Mouse (Mus musculus) limb, embryonic 13.5 days (tissue): ENCODE data around the gene Nlrc4. TPM values are rescaled to one million over a fixed set of nuclear protein-coding genes. Genes with fewer than 3 reads are reported as not detected.

Source experiments
- ATAC-seq: fragments of 200-750 bp; cut with Nextera tagmentation; 2 replicates; pipeline ENCODE4 v1.8.0; 2017; ENCODE audit warnings: low read depth, moderate number of reproducible peaks, moderate TSS enrichment; ENCODE audit not compliant: low FRiP score
- H3K27ac ChIP-seq: fragments of 300-500 bp; sonication (generic); 2 replicates; pipeline ENCODE4 v1.5.1; 2015; ENCODE audit warnings: inconsistent platforms, mild to moderate bottlenecking, moderate library complexity
- H3K27me3 ChIP-seq: fragments of 300-500 bp; sonication (generic); 2 replicates; pipeline ENCODE4 v1.6.1; 2015; ENCODE audit warnings: mild to moderate bottlenecking, inconsistent platforms
- H3K36me3 ChIP-seq: fragments of 300-500 bp; sonication (generic); 2 replicates; pipeline ENCODE4 v1.6.1; 2015; ENCODE audit warnings: inconsistent platforms, mild to moderate bottlenecking, moderate library complexity
- H3K4me1 ChIP-seq: fragments of 300-500 bp; sonication (generic); 2 replicates; pipeline ENCODE4 v1.6.1; 2015; ENCODE audit warnings: inconsistent platforms
- H3K4me2 ChIP-seq: fragments of 300-500 bp; sonication (generic); replicated peaks from 2 replicates; pipeline ENCODE4 v1.6.1; 2015; ENCODE audit warnings: inconsistent platforms, mild to moderate bottlenecking, moderate library complexity
- H3K4me3 ChIP-seq: fragments of 300-500 bp; sonication (generic); 2 replicates; pipeline ENCODE4 v1.5.1; 2015; ENCODE audit warnings: moderate library complexity, mild to moderate bottlenecking, inconsistent platforms
- H3K9ac ChIP-seq: fragments of 300-500 bp; sonication (generic); 2 replicates; pipeline ENCODE4 v1.6.1; 2015; ENCODE audit warnings: mild to moderate bottlenecking, inconsistent platforms
- H3K9me3 ChIP-seq: fragments of 300-500 bp; sonication (generic); 2 replicates; pipeline ENCODE4 v1.6.1; 2016; ENCODE audit warnings: inconsistent platforms
- WGBS: fragments of 180-500 bp; shearing (Covaris S2); methylation state at CpG from one replicate; pipeline ENCODE4 v1.1.7; 2015; 5-methylcytosine and 5-hydroxymethylcytosine counted together
- polyA plus RNA-seq: library from polyadenylated mRNA; unstranded; fragments of >200 nt; fragmentation: Nextera tagmentation; extraction: Ambion mirVana; gene quantifications from 2 replicates; pipeline ENCODE4 v1.2.1, GENCODE M21; 2015

Nlrc4 gene
- polyA plus RNA-seq, 1 experiment from 2014 or later: 0.34 TPM

DNA sequence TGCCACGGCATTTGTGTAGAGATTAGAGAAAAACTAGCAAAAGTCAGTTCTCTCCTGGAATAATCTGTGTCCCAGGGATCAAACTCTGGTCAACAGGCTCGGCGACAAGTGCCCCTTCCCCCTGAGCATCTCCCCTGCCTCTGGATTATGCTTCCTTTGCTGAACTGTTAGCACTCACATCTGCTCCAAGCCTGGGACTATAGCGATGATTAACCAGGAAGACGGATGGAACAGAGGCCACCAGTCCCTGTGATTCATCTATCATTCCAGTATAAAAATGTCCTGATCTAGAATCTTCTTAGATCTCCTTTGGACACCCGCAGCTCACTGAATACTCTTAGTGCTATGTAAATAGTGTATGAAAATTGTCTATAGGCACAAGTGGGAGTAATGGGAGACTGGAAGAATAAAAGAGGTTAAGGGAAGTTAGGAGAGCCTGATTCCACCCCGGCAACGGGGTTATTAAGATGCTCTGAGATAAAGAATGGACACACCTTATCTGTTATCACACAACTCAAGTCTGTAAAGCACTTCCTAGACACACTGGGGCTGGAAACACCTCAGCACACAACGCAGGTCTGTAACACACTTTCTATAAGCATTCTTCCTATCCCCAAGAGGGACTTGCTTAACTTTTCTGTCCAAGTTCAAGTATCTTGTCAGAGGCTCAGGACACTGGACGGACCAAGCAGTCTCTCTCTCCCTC is 817 bp downstream of the Nlrc4 start:
- H3K36me3 ChIP-seq: no peaks in the 10 kb centered on the region
- no peaks in the 10 kb centered on the region for H3K27me3 ChIP-seq
- no peak overlapping the region for H3K4me2 ChIP-seq
- no peak overlapping the region for H3K27ac ChIP-seq
- no peaks in the 10 kb centered on the region for H3K4me1 ChIP-seq
- no peak overlapping the region for H3K4me3 ChIP-seq
- H3K9me3 ChIP-seq: no peaks in the 10 kb centered on the region; the same call in 1 of the 2 replicates
- no peak for ATAC-seq
- no peak overlapping the region for H3K9ac ChIP-seq
- 75% methylated on average over 10 of the region's 10 CpGs for WGBS

DNA sequence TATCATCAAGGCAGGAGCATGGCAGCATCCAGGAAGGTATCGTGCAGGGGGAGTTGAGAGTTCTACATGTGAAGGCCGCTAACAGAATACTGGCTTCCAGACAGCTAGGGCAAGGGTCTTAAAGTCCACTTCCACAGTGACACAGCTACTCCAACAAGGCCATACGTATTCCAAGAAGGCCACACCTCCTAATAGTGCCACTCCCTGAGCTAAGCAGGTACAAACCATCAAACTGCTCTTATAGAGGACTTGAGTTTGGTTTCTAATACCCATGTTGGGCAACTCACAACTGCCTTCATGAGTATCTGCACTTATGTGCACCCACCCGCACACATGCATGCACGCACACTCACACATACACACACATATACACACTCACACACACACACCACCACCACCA is 2.1 kb downstream of the Nlrc4 start:
- Histone ChIP-seq H3K4me1 (no peaks in the 10 kb centered on the region), H3K27me3 (no peaks in the 10 kb centered on the region), H3K9me3 (no peaks in the 10 kb centered on the region; the same call in 1 of the 2 replicates), H3K4me3 (no peak overlapping the region), H3K27ac (no peak overlapping the region), H3K36me3 (no peaks in the 10 kb centered on the region), H3K4me2 (no peak overlapping the region), H3K9ac (no peak overlapping the region)
- no peak for ATAC-seq
- WGBS: 92% methylated on average over 5 of the region's 5 CpGs

DNA sequence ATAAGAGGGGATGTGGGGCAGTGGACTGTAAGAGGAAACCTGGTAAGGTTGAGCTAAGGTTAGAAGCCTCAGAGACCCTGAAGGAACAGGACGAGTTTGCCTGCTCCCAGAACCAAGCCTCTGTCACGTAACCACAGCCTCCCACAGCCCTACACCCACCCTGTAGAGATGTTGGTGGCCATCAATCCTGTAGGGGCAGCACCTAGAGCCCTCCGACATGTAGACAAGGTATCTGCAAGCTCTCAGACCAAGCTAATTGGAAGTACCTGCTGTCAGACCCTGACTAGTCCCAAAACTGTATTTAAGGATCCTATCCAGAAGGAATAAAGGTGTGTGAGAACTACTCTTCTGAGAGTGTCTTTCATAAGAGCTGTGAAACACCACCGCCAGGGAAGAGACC is 3.5 kb downstream of the Nlrc4 start:
- no peaks in the 10 kb centered on the region; the same call in 1 of the 2 replicates for H3K9me3 ChIP-seq
- no peak overlapping the region for H3K4me2 ChIP-seq
- no peaks in the 10 kb centered on the region for H3K27me3 ChIP-seq
- H3K27ac ChIP-seq: no peak overlapping the region
- H3K9ac ChIP-seq: no peak overlapping the region
- 87% methylated on average over 4 of the region's 4 CpGs for WGBS
- no peaks in the 10 kb centered on the region for H3K4me1 ChIP-seq
- ATAC-seq: no peak
- no peak overlapping the region for H3K4me3 ChIP-seq
- no peaks in the 10 kb centered on the region for H3K36me3 ChIP-seq

- no peaks in the 10 kb centered on the region for H3K27me3 ChIP-seq
- no peaks in the 10 kb centered on the region for H3K36me3 ChIP-seq
- 90% methylated on average over 1 of the region's 1 CpGs for WGBS
- H3K9ac ChIP-seq: no peak overlapping the region
- H3K27ac ChIP-seq: no peak overlapping the region
- H3K4me3 ChIP-seq: no peak overlapping the region
- no peak overlapping the region for H3K4me2 ChIP-seq
- no peaks in the 10 kb centered on the region; the same call in 1 of the 2 replicates for H3K9me3 ChIP-seq
- no peaks in the 10 kb centered on the region for H3K4me1 ChIP-seq
- ATAC-seq: no peak
Observed at GRCm38 (mm10) chr17:74454660-74455059, 4.3 kb downstream of the Nlrc4 start.

DNA sequence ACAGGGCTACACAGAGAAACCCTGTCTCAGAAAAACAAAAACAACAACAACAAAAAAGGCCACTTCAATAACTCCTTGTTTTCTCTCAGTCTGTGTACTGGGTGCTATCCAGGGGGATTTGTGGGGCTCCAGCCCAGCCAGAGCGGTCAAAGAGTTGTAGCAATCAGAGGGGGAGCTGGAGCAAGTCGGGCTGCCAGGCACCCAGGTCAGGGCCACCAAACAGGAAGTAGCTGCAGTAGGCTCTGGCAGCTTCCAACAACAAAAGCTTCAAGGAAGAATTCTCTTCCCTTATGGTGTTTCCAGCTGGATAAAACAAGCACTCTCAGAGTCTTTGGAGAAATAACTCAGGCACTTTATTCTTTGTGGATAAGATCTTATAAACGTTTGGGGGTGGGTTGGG is 5.0 kb downstream of the Nlrc4 start:
- H3K36me3 ChIP-seq: no peaks in the 10 kb centered on the region
- no peak overlapping the region for H3K9ac ChIP-seq
- ATAC-seq: no peak
- H3K4me1 ChIP-seq: no peaks in the 10 kb centered on the region
- H3K27ac ChIP-seq: no peak overlapping the region
- no peak overlapping the region for H3K4me3 ChIP-seq
- no peak overlapping the region for H3K4me2 ChIP-seq
- WGBS: 82% methylated on average over 3 of the region's 3 CpGs
- H3K27me3 ChIP-seq: no peaks in the 10 kb centered on the region
- H3K9me3 ChIP-seq: no peaks in the 10 kb centered on the region; the same call in 1 of the 2 replicates

- no peak for ATAC-seq
- H3K4me1 ChIP-seq: no peaks in the 10 kb centered on the region
Observed at GRCm38 (mm10) chr17:74449776-74450175, 9.2 kb downstream of the Nlrc4 start.

GRCm38 (mm10) chr17:74440486-74440885 is 18.5 kb downstream of the Nlrc4 start:
- H3K9me3 ChIP-seq: no peaks in the 10 kb centered on the region
- no peaks in the 10 kb centered on the region for H3K36me3 ChIP-seq
- no peaks in the 10 kb centered on the region for H3K4me1 ChIP-seq
- H3K4me2 ChIP-seq: no peak overlapping the region
- H3K27ac ChIP-seq: no peak overlapping the region
- H3K27me3 ChIP-seq: no peaks in the 10 kb centered on the region
- no peak overlapping the region for H3K4me3 ChIP-seq
- H3K9ac ChIP-seq: no peak overlapping the region
- 74% methylated on average over 5 of the region's 5 CpGs for WGBS
- no peak for ATAC-seq

More at GRCm38 (mm10) chr17:74449776-74450175, 9.2 kb downstream of the Nlrc4 start:
- no peaks in the 10 kb centered on the region for H3K36me3 ChIP-seq
- H3K4me2 ChIP-seq: no peak overlapping the region
- WGBS: 86% methylated on average over 10 of the region's 10 CpGs
- H3K4me3 ChIP-seq: no peak overlapping the region
- H3K9ac ChIP-seq: no peak overlapping the region
- no peaks in the 10 kb centered on the region; the same call in 1 of the 2 replicates for H3K9me3 ChIP-seq
- H3K27me3 ChIP-seq: no peaks in the 10 kb centered on the region
- no peak overlapping the region for H3K27ac ChIP-seq

GRCm38 (mm10) chr17:74437762-74438161 is 21.2 kb downstream of the Nlrc4 start:
- 70% methylated on average over 9 of the region's 9 CpGs for WGBS
- no peaks in the 10 kb centered on the region for H3K9me3 ChIP-seq
- no peaks in the 10 kb centered on the region for H3K4me1 ChIP-seq
- no peak overlapping the region for H3K4me3 ChIP-seq
- no peaks in the 10 kb centered on the region for H3K36me3 ChIP-seq
- H3K27me3 ChIP-seq: no peaks in the 10 kb centered on the region
- ATAC-seq: no peak
- no peak overlapping the region for H3K4me2 ChIP-seq
- H3K9ac ChIP-seq: no peak overlapping the region
- H3K27ac ChIP-seq: no peak overlapping the region

GRCm38 (mm10) chr17:74432631-74433030 is 26.3 kb downstream of the Nlrc4 start:
- no peaks in the 10 kb centered on the region for H3K9me3 ChIP-seq
- no peak overlapping the region for H3K9ac ChIP-seq
- no peak overlapping the region for H3K4me2 ChIP-seq
- WGBS: 87% methylated on average over 5 of the region's 5 CpGs
- H3K27me3 ChIP-seq: no peaks in the 10 kb centered on the region
- no peaks in the 10 kb centered on the region for H3K4me1 ChIP-seq
- peaks cover 16% of the 10 kb centered on the region for H3K36me3 ChIP-seq
- no peak for ATAC-seq
- H3K4me3 ChIP-seq: no peak overlapping the region
- H3K27ac ChIP-seq: no peak overlapping the region

DNA sequence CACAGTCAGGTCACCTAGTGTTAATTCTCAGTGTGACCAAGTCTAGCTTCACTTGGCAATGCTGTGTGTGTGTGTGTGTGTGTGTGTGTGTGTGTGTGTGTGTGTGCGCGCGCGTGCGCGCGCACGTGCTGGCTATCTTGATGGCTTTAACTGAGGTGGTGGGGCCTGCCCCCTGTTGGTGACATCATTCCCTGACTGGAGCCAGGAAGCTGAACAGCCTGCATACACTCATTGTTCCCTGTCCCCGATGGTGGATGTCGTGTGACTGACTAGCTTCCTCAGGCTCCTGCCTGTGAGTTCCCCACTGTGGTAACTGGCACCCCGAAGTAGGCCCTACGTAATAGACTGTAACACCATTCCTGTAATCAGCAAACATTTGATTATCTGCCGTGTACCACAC is 27.5 kb downstream of the Nlrc4 start:
- WGBS: 73% methylated on average over 9 of the region's 13 CpGs
- no peak for ATAC-seq

DNA sequence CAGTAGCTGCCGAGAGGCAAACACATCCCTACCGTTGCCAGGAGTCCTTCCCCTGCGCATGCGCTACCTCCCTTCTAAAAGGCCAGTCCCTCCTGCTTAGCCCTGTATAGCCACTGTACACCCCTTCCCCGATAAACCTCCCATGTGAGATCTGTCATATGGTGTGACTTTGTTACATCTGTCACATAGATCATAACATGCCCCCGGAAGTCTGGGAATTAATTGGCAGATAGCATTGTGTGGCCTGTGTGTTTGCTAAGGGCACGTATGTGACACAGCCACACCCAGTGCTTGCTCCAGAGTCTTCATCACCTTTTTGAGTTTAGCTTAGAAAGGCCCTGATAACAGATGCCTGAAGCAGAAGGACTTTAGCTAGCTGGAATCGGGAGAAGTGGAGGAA is 28.9 kb downstream of the Nlrc4 start:
- Histone ChIP-seq H3K4me2 (no peak overlapping the region), H3K27ac (no peak overlapping the region), H3K27me3 (no peaks in the 10 kb centered on the region), H3K9ac (no peak overlapping the region), H3K36me3 (peaks cover 35% of the 10 kb centered on the region), H3K4me3 (no peak overlapping the region), H3K9me3 (no peaks in the 10 kb centered on the region), H3K4me1 (no peaks in the 10 kb centered on the region)
- 89% methylated on average over 8 of the region's 8 CpGs for WGBS
- ATAC-seq: no peak

More for the DNA sequence above, 27.5 kb downstream of the Nlrc4 start:
- Histone ChIP-seq H3K4me3 (no peak overlapping the region), H3K27me3 (no peaks in the 10 kb centered on the region), H3K4me2 (no peak overlapping the region), H3K36me3 (peaks cover 26% of the 10 kb centered on the region), H3K4me1 (no peaks in the 10 kb centered on the region), H3K9me3 (no peaks in the 10 kb centered on the region), H3K27ac (no peak overlapping the region), H3K9ac (no peak overlapping the region)

GRCm38 (mm10) chr17:74424401-74425005 is 34.4 kb downstream of the Nlrc4 start:
- Histone ChIP-seq H3K36me3 (peaks cover 76% of the 10 kb centered on the region), H3K4me2 (no peak overlapping the region), H3K4me3 (no peak overlapping the region), H3K27ac (no peak overlapping the region), H3K4me1 (no peaks in the 10 kb centered on the region), H3K27me3 (no peaks in the 10 kb centered on the region), H3K9me3 (no peaks in the 10 kb centered on the region), H3K9ac (no peak overlapping the region)
- no peak for ATAC-seq
- WGBS: 92% methylated on average over 12 of the region's 12 CpGs

DNA sequence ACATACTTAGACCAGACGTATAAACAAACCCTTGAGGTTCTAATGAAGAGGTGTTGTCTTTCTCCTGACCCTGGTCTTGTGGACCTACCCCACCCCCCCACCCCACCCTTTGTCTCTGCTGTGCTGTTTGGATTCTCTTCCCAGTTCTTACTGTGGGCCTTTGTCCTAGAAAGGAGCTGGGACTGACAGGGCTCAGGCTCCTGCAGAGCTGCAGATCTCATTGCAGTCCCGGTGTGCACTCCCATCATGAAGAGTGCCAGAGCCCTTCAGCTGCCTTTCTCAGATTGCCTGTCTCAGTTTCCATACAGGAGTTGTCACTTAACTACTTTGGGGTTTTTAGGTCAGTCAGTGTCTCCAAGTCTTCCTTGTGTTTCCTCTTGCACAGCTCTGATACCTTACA is 38.3 kb downstream of the Nlrc4 start:
- H3K4me1 ChIP-seq: no peaks in the 10 kb centered on the region
- no peak overlapping the region for H3K9ac ChIP-seq
- H3K27ac ChIP-seq: no peak overlapping the region
- peaks cover 73% of the 10 kb centered on the region for H3K36me3 ChIP-seq
- no peaks in the 10 kb centered on the region for H3K27me3 ChIP-seq
- no peaks in the 10 kb centered on the region for H3K9me3 ChIP-seq
- ATAC-seq: no peak
- no peak overlapping the region for H3K4me3 ChIP-seq
- 83% methylated on average over 2 of the region's 2 CpGs for WGBS
- no peak overlapping the region for H3K4me2 ChIP-seq
